Mouse (Mus musculus) thymus, postnatal 25 days (tissue): ENCODE measurements around the gene Vmn1r197.
"Not testable (repeated sequence)": the region's sequence is repeated elsewhere in the genome, so short reads cannot be mapped to it uniquely, and the experiment has no call there.

Experiments
- DNase-seq: peaks from one replicate; pipeline ENCODE4 v3.0.0; 2022

The Vmn1r197 gene

GRCm38 (mm10) chr13:22324289-22324688 lies at the start of gene Vmn1r197:
Vmn1r197 (plus strand) TSS chr13:22324589.
- DNase-seq: no peak

GRCm38 (mm10) chr13:22284578-22284977 lies 39.8 kb upstream of the Vmn1r197 start:
- no peak for DNase-seq

DNA sequence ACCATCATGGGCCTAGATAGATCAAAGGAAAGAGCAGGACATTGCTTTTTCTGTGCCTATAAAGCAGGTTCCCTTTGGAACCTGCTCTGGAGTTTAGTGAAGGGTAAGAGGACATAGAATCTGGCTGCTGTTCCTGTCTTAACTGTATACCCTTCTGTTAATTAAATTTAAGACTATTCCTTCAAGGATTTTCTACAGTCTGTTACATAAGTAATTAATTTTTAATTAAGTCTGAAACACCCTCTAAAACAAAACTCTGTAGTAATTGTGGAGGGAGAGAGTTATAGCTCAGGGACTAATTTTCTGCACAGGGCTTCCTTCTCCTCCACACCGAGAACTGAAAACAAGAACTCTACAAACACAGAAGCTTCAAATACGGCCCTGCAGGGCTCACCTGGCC lies 34.8 kb upstream of the Vmn1r197 start, which contains the start of gene Vmn1r196:
Gene Vmn1r196, plus strand, starts transcription at position 301 of the 400 bp plus-strand sequence.
- no peak for DNase-seq

- not testable (repeated sequence) for DNase-seq
These were observed 16.3 kb upstream of the Vmn1r197 start for GRCm38 (mm10) chr13:22308075-22308474.

- DNase-seq: no peak
These were observed 9.0 kb upstream of the Vmn1r197 start for GRCm38 (mm10) chr13:22315361-22315760.

- DNase-seq: no peak
These were observed 7.0 kb upstream of the Vmn1r197 start for GRCm38 (mm10) chr13:22317366-22317765.

- no peak for DNase-seq
These were observed 4.3 kb upstream of the Vmn1r197 start for GRCm38 (mm10) chr13:22320091-22320490.

DNA sequence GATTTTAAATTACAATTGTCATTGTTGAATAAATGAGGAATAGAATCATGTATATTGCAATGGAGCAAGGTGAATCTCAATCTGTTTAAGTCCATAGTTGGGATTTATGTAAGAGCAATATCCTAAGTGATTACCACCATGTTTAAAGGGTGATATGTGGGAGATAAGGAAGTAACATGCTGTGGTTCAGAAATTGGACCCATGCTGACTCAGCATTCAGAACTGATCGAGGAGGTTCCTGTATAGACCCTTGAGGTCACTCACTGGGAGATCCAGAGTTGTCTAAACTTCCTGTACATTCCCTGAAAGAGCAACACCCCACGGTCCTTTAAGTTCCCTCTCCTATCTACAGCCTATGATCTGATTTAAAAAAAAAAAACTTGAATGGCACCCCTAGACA lies 8.9 kb downstream of the Vmn1r197 start:
- no peak for DNase-seq

GRCm38 (mm10) chr13:22335565-22335964 lies 11.2 kb downstream of the Vmn1r197 start:
- DNase-seq: no peak

DNA sequence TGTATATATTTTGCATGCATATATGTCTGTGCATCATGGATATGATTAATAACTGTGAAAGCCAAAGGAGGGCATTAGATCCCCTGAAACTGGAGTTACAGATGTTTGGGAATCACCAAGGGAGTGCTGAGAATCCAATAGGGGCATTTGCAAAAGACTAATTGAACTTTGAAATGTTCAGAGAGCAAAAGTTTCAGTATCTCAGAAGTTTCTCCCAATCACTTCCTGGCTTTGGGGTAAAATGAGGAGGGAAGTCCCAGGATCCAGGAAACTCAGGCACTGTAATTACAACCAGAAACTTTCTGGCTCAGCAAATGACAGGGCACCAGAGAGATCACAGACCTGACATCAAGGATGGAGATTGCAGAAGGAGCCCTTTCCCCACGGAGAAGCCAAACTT lies 25.7 kb downstream of the Vmn1r197 start, which contains the start of gene Vmn1r198:
Gene Vmn1r198, plus strand, starts transcription at position 301 of the 400 bp plus-strand sequence.
- DNase-seq: no peak

DNA sequence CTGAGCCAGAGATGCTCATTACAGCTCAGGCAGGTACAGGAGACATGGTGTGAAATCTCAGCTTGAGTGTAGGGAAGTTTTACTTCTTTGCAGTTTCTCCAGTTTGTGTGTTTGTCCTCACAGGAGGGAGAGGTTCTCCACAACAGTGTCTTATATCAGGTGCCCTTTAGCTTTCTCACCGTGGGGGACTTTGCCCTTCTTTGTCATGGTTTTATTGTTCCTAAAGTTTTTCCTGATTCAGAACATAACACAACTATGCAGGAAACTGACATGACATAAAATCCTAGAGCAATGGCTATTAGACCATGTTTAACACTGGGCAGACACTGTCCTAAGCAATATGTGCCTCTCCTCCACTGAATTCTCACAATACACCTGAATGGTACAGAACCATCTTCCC lies 26.4 kb downstream of the Vmn1r197 start:
- no peak for DNase-seq

GRCm38 (mm10) chr13:22379518-22379917 lies 55.1 kb downstream of the Vmn1r197 start, which contains the start of gene Vmn1r199:
Vmn1r199 (plus strand) TSS chr13:22379818.
- no peak for DNase-seq

DNA sequence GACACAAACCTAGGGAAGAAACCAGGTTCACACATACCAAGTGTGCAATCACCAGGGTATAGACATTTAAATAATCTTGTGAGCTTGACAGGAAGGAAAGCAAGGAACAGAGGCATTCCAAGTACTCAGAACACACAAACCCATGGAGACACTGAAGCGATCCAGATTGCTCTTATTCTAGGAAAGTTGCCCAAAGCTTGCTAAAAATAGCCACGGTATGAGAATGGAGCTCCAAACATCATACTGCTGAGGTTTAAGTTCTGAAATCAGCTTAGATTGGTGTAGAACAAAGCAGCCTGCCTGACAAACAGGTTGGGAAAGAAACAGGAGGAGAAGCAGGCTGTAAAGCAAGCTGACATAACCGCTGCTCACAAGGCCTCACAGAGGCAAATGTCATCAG lies 56.7 kb downstream of the Vmn1r197 start:
- DNase-seq: not testable (repeated sequence)
